Mouse (Mus musculus) embryonic facial prominence, embryonic 14.5 days (tissue): ENCODE data around the gene Fyb2. TPM values are rescaled to one million over a fixed set of nuclear protein-coding genes. Genes with fewer than 3 reads are reported as not detected.

ENCODE experiments used
- ATAC-seq: fragments of 200-750 bp; cut with Nextera tagmentation; 2 replicates; pipeline ENCODE4 v1.8.0; 2017; ENCODE audit warnings: low read depth, moderate number of reproducible peaks, moderate TSS enrichment
- DNase-seq: peaks from one replicate; pipeline ENCODE4 v3.0.0-alpha.2; 2015; ENCODE audit warnings: low spot score
- H3K27ac ChIP-seq: fragments of 300-500 bp; sonication (generic); replicated peaks from 2 replicates; pipeline ENCODE4 v1.5.1; 2014; ENCODE audit warnings: low read depth, mild to moderate bottlenecking, low read length, moderate library complexity
- H3K27me3 ChIP-seq: fragments of 300-500 bp; sonication (generic); replicated peaks from 2 replicates; pipeline ENCODE4 v1.6.1; 2014; ENCODE audit warnings: low read length; ENCODE audit not compliant: control insufficient read depth, insufficient read depth
- H3K36me3 ChIP-seq: fragments of 300-500 bp; sonication (generic); 2 replicates; pipeline ENCODE4 v1.6.1; 2014; ENCODE audit warnings: low read length, mixed read lengths; ENCODE audit not compliant: control insufficient read depth, insufficient read depth
- H3K4me1 ChIP-seq: fragments of 300-500 bp; sonication (generic); 2 replicates; pipeline ENCODE4 v1.6.1; 2014; ENCODE audit warnings: antibody characterized with exemption, low read length; ENCODE audit not compliant: control insufficient read depth, insufficient read depth
- H3K4me2 ChIP-seq: fragments of 300-500 bp; sonication (generic); 2 replicates; pipeline ENCODE4 v1.6.1; 2014; ENCODE audit warnings: low read depth, mild to moderate bottlenecking, low read length, moderate library complexity, mixed read lengths
- H3K4me3 ChIP-seq: fragments of 300-500 bp; sonication (generic); 2 replicates; pipeline ENCODE4 v1.5.1; 2014; ENCODE audit warnings: low read depth, mild to moderate bottlenecking, low read length
- H3K9ac ChIP-seq: fragments of 300-500 bp; sonication (generic); 2 replicates; pipeline ENCODE4 v1.6.1; 2014; ENCODE audit warnings: low read depth, mild to moderate bottlenecking, low read length, moderate library complexity, mixed read lengths
- H3K9me3 ChIP-seq: fragments of 300-500 bp; sonication (generic); 2 replicates; pipeline ENCODE4 v1.6.1; 2016; ENCODE audit warnings: low read length; ENCODE audit not compliant: control insufficient read depth
- WGBS: fragments of 180-500 bp; shearing (Covaris S2); extraction: QIAGEN DNeasy Blood & Tissue Kit; methylation state at CpG from one replicate; pipeline ENCODE4 v1.1.7; 2014; 5-methylcytosine and 5-hydroxymethylcytosine counted together
- polyA plus RNA-seq: library from polyadenylated mRNA; unstranded; fragments of >200 nt; fragmentation: Nextera tagmentation; extraction: Ambion mirVana; gene quantifications from 2 replicates; pipeline ENCODE4 v1.2.1, GENCODE M21; 2014

Fyb2 gene
- polyA plus RNA-seq, 1 experiment from 2014 or later: 0.28 TPM

DNA sequence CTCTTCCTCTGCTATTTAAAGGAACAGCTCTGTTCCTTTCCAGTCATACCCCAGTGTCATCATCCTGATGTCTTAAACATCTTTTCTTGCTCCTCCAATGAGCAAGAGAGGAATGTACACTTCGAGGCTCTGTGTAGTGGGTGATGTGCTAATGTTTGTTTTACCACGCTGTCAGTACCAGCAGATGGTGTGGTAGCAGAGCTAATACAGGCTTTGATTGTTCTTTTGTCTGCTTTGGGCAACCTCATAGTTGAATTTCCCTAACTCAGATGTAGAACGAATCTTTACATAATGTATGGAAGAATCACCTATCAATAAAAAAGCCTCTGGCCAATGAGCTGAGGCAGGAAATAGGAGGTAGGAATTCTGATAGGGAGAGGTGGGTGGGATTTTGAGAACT lies 36.0 kb downstream of the Fyb2 start:
- 53% methylated on average over 3 of the region's 3 CpGs for WGBS

GRCm38 (mm10) chr4:104951280-104951878 lies 38.1 kb downstream of the Fyb2 start:
- H3K4me2 ChIP-seq: no peak overlapping the region
- no peaks in the 10 kb centered on the region for H3K36me3 ChIP-seq
- H3K27ac ChIP-seq: no peak overlapping the region
- H3K9ac ChIP-seq: no peak overlapping the region
- ATAC-seq (no peak), DNase-seq (no peak)
- H3K4me1 ChIP-seq: no peaks in the 10 kb centered on the region
- WGBS: 84% methylated on average over 4 of the region's 4 CpGs
- H3K27me3 ChIP-seq: no peaks in the 10 kb centered on the region
- no peaks in the 10 kb centered on the region for H3K9me3 ChIP-seq
- H3K4me3 ChIP-seq: no peak overlapping the region

More for the DNA sequence above, 36.0 kb downstream of the Fyb2 start:
- ATAC-seq: no peak
- no peaks in the 10 kb centered on the region for H3K27me3 ChIP-seq
- no peak overlapping the region for H3K9ac ChIP-seq
- no peaks in the 10 kb centered on the region for H3K4me1 ChIP-seq
- H3K36me3 ChIP-seq: no peaks in the 10 kb centered on the region
- no peak overlapping the region for H3K4me3 ChIP-seq
- H3K27ac ChIP-seq: no peak overlapping the region
- no peak overlapping the region for H3K4me2 ChIP-seq
- no peaks in the 10 kb centered on the region for H3K9me3 ChIP-seq
- no peak for DNase-seq

DNA sequence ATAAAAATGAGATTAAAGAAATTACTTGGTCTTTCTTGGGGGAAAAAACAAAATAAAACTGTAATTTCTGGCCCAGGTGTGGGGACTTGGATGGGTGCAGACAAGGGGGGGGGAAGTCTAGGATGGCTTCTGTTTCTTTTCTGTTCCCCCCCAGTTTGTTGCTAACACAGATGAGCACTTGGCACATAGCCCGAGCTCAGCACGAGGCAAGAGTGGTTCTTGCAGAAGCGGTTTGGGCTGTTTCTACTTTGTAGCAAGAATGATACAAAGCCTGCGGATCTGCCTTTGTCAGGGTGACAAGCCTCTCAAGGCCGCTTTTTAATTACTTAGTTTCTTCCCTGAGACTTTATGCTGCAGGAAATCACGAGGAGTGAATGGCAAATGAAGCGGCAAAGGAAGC lies 43.4 kb downstream of the Fyb2 start:
- no peak overlapping the region for H3K4me2 ChIP-seq
- no peak overlapping the region for H3K27ac ChIP-seq
- H3K4me3 ChIP-seq: no peak overlapping the region
- DNase-seq (peak; percentile 89), ATAC-seq (no peak)
- no peak overlapping the region for H3K9ac ChIP-seq
- peaks cover 7% of the 10 kb centered on the region; the same call in 1 of the 2 replicates for H3K4me1 ChIP-seq
- no peaks in the 10 kb centered on the region for H3K9me3 ChIP-seq
- H3K36me3 ChIP-seq: no peaks in the 10 kb centered on the region
- WGBS: 48% methylated on average over 7 of the region's 7 CpGs
- no peaks in the 10 kb centered on the region for H3K27me3 ChIP-seq

DNA sequence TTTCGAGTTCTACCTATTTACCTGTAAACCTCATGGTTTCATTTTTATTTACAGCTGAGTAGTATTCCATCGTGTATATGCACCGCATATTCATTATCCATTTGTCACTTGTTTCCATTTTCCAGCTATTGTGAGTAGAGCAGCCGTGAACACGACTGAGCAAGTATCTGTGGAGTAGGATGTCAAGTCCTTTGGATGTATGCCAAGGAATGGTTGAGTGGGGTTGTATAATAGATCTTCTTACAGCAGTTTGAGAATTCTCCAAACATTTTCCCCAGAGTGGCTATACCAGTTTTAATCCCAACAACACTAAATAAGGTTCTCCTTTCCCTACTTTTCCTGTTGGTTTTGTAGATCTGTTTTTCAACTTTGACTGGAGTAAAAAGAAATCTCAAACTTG lies 48.2 kb downstream of the Fyb2 start:
- ATAC-seq: no peak; the same call in 1 of the 2 replicates
- 61% methylated on average over 5 of the region's 5 CpGs for WGBS
- no peak overlapping the region for H3K9ac ChIP-seq
- H3K4me2 ChIP-seq: no peak overlapping the region
- H3K27ac ChIP-seq: no peak overlapping the region
- peaks cover 5% of the 10 kb centered on the region; the same call in 1 of the 2 replicates for H3K9me3 ChIP-seq
- peaks cover 7% of the 10 kb centered on the region; the same call in 1 of the 2 replicates for H3K4me1 ChIP-seq
- DNase-seq: peak; percentile 73
- no peaks in the 10 kb centered on the region for H3K27me3 ChIP-seq
- H3K36me3 ChIP-seq: no peaks in the 10 kb centered on the region
- H3K4me3 ChIP-seq: no peak overlapping the region

GRCm38 (mm10) chr4:104972606-104973005 lies 59.4 kb downstream of the Fyb2 start:
- Histone ChIP-seq H3K4me2 (no peak overlapping the region), H3K4me3 (no peak overlapping the region), H3K27ac (no peak overlapping the region), H3K9me3 (0 out of 2 replicates have a peak, but pooled peaks cover 4% of the 10 kb centered on the region), H3K4me1 (no peaks in the 10 kb centered on the region), H3K36me3 (no peaks in the 10 kb centered on the region), H3K9ac (no peak overlapping the region), H3K27me3 (no peaks in the 10 kb centered on the region)
- ATAC-seq (no peak), DNase-seq (no peak)
- 77% methylated on average over 2 of the region's 2 CpGs for WGBS

DNA sequence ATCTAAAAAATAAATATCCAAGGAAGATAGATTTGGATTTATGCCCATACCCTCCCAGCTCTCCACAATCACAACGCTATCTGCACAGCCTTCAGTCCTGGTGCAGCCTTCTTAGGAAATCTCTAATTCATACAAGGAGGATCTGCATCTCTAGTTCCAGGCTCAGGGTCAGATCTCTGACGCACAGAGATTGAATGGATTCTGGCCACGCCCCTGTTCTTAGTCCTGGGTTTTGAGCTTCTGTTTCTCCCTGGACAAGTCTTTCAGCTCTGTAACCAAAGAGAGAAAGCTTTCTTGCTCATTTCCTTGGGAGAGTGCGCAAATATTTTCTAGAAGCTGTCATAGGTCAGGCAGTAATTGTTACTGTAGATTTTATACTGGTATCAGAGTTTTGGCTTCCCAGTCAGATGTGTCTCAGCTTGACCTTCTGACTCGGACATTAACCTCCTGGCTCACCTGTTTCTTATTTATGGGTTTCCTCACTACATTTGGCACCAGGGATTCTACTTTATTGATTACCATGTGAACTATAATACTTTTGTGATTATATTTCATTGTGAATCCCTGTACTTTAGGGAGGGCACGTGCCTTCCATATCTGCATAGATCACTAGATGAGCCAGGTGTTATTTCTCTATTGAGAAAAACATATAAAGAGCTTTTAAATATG lies 62.0 kb downstream of the Fyb2 start:
- no peaks in the 10 kb centered on the region for H3K4me1 ChIP-seq

GRCm38 (mm10) chr4:104985960-104986632 lies 72.8 kb downstream of the Fyb2 start:
- no peaks in the 10 kb centered on the region for H3K36me3 ChIP-seq
- H3K4me1 ChIP-seq: no peaks in the 10 kb centered on the region
- DNase-seq: no peak
- H3K9me3 ChIP-seq: no peaks in the 10 kb centered on the region
- H3K27ac ChIP-seq: no peak overlapping the region
- no peak overlapping the region for H3K9ac ChIP-seq
- ATAC-seq: no peak
- 82% methylated on average over 5 of the region's 5 CpGs for WGBS
- H3K27me3 ChIP-seq: no peaks in the 10 kb centered on the region
- H3K4me3 ChIP-seq: no peak overlapping the region
- no peak overlapping the region for H3K4me2 ChIP-seq

More for the DNA sequence above, 62.0 kb downstream of the Fyb2 start:
- Histone ChIP-seq H3K9ac (no peak overlapping the region), H3K36me3 (no peaks in the 10 kb centered on the region), H3K27me3 (no peaks in the 10 kb centered on the region), H3K9me3 (0 out of 2 replicates have a peak, but pooled peaks cover 5% of the 10 kb centered on the region), H3K4me3 (no peak overlapping the region), H3K4me2 (no peak overlapping the region), H3K27ac (no peak overlapping the region)
- 79% methylated on average over 6 of the region's 6 CpGs for WGBS
- ATAC-seq (no peak), DNase-seq (no peak)

DNA sequence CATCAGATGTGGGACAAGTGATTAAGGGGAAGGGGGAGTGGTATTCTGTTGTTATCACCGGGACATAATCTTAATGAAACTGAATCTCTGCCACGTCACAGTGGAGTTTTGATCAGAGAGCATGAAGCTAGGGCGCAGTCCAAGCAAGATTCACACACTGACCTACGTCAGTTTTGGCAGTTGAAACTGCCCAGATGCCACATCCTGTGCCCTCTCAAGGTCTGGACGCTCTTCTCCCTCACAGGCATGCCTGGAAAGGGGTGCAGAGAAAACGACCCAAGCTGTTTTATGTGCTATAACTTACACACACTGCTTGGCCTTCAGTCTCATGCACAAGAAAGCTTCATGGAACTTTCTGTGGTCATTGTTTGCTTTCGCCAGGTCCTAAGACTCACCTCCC lies 74.4 kb downstream of the Fyb2 start:
- Histone ChIP-seq H3K36me3 (no peaks in the 10 kb centered on the region), H3K4me3 (no peak overlapping the region), H3K4me1 (no peaks in the 10 kb centered on the region), H3K9ac (no peak overlapping the region), H3K4me2 (no peak overlapping the region), H3K27ac (no peak overlapping the region), H3K9me3 (no peaks in the 10 kb centered on the region), H3K27me3 (no peaks in the 10 kb centered on the region)
- DNase-seq (no peak), ATAC-seq (no peak)
- WGBS: 78% methylated on average over 7 of the region's 7 CpGs
